Mouse (Mus musculus) embryo, embryonic 11 days (tissue): ENCODE results near the gene Accs.

Experiments
- DNase-seq: peaks from one replicate; pipeline ENCODE4 v3.0.0-alpha.2; 2015

The Accs gene

GRCm38 (mm10) chr2:93849505-93850089, at the start of gene Accs:
Gene Accs, minus strand, starts transcription at chr2:93849943.
- DNase-seq = peak; percentile 93

GRCm38 (mm10) chr2:93891611-93892280, 42.0 kb upstream of the Accs start:
- peak; percentile 63 for DNase-seq

DNA sequence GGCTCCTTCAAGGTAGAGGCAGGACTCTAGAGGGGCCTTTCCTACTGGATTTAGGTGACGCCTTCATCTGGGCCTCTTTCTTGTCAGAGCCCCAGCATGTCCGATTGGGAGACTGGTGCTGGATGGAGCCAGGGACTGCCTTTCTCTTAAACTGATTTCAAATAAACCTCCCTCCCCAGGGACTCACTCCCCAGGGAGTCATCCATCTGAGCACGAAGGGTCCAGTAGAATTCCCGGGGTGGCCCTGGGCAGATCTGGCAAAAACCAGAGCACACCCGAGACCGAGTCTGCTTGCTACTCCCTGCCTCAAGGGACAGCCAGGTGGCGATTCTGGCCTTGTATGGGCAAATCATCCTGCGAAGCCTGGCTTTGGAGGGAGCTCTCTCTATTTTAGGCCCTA, 40.4 kb upstream of the Accs start:
- DNase-seq = no peak

DNA sequence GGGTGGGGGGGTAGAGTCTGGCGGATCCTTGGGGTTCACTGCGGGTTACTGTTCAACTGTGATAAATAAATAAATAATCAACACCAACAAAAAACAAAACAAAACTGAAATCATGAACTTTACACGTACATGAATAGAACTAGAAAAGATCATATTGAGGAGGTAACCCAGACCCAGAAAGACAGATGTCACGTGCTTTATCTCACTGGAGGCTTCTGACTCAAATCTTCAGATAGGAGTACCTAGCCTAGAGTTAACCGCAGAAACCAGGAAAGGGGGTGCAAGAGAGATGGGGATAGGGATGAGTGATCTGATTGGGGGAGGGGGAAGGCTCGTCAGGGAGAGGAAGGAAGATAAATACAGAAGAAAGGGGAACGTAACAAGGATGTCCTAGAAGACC, 39.3 kb upstream of the Accs start:
- DNase-seq = no peak

DNA sequence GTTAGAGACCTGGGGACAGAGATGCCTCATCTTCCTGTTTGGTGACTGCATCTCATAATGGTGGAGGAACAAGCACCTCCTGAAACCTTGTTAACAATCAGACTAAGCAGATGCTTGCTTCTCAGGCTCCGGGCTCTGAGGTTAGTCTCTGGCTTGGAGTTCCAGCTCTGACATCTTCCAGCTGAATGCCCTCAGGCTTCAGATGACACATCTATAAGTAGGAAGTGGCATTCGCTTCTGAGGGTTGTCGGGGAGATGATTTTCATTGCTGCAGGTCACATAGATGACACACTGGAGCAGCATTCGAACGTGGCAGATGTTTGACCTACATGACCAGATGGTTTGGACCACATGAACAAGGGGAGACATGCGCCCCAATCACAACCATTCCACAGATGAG, 38.6 kb upstream of the Accs start:
- no peak for DNase-seq

DNA sequence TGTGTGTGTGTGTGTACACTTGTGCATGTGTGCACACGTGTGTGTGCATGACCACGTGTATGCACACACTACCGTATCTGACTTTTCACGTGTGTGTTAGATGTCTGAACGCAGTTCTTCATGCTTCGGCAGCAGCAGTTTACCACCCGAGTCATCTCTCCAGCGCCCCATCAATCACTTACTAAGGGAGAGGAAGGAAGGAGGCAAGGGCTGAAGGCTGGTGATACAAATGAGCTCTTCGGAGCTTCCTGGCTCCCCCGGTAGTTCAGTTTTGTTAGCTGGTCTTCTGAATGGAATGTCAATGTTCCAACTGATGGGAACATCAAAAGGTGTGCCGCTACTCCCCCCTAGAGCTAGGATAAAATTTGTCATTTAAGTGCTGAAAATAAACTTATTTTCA, 37.5 kb upstream of the Accs start:
- no peak for DNase-seq

DNA sequence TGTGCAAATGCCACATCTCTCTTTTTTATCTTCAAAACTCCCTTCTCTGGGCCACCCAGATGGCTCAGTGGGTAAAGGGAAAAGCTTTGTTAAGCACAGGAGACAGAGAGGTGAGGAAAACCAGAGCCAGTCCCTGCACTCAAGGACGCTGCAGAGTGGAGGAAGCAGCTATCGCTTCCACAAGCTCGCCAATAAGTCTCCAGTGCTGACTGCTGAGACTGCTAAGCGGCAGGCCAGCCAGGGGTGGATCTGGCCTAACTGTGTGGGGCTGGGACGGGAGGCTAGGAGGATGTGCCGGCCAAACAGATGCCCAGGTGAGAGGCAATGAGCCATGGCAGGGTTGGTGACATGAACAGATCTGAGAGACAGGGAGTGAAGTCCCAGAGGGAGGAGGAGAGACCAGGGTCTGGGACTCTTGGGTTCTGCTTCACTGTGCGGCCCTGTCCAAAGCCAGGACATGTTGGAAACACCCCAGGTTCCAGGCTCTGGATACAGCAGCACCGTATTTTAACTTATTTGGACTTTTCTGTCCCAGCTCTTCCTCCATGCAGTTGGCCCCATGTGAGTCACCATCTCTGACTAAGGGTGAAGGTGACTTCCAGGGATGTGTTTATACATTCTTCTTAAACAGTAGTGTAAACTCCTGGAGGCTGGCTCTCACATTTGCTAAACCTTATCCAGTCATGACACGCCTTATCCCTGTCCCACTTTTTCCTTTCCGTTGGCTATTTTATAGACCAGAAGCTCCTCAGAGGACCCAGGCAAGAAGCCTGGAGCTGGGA, 36.5 kb upstream of the Accs start:
- no peak for DNase-seq

- no peak for DNase-seq
Observed at GRCm38 (mm10) chr2:93883066-93883465, 33.3 kb upstream of the Accs start.

GRCm38 (mm10) chr2:93881640-93882367, 32.1 kb upstream of the Accs start:
- DNase-seq = no peak

DNA sequence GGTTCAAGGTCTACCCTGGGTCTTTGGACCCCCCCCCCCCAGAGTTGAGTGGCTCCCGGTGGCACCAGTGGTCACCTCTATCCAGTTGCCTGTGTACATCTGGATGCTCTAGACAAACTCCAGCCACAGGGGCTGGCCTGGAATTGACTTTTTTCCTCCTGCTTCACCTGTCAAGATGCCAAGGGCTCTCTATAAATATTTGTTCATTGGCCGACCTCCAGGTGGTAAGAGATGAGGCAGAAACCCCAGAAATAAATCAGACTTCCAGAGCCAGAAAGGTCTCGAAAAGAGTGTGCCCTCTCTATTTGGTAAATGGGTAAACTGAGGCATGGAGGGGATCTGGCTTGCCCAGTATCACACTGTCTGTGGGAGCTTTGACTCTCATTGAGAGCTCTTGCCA, 31.2 kb upstream of the Accs start:
- DNase-seq = no peak

DNA sequence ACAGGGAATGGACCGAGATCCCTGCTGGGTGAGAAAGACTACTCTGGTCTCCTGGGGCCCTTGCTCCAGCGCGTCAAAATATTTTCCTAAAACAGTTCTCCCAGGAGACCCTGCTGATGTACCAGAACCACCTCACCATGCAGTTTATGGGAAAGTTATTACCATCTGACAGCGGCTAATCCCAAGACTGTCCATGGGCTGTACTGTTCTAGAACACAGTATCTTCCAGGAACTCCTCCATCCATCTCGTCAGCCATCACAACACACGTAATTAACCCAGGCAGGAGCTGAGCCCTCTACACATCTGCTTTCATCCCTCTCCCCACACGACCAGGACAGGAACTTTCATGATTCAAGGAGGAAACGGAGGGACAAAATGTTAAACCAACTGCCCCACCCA, 30.7 kb upstream of the Accs start:
- no peak for DNase-seq

DNA sequence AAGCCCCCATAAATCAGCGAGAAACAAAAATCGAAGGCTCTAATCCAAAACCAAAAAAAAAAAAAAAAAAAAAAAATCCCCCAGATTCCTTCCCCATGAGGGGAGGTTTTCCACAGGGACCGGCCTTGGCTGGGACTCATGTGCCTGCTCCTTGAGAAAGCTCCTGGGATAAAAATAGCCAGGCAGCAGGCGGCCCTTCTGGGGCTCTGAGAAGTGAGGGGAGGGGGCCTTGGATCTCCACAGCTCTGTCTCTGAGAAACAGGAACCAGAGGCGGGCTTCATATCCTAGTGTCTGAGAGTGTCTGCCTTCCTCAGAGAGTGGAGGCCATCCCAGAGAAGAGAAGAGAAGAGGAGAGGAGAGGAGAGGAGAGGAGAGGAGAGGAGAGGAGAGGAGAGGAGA, 27.3 kb upstream of the Accs start:
- DNase-seq = no peak

DNA sequence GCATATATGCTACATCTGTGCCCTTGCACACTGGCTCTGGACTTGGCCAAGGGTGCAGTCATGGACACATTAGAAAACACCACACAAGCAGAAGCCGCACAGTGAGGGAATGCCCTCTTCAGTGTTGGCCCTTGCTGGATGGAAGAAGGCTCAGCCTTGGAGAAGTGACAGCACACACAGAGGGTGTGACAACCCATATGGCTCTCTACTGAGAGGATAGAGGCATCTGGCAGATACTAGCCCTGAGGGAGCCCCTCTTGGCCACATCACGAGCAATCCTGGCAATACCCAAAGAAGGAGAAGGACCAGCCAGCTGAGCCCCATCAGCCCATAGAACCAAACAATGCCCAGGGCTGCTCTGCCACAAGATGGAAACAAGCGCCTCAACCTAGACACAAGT, 24.9 kb upstream of the Accs start:
- no peak for DNase-seq

GRCm38 (mm10) chr2:93874227-93874514, 24.4 kb upstream of the Accs start:
- DNase-seq = no peak

GRCm38 (mm10) chr2:93873449-93874226, 23.9 kb upstream of the Accs start:
- peak; percentile 49 for DNase-seq

DNA sequence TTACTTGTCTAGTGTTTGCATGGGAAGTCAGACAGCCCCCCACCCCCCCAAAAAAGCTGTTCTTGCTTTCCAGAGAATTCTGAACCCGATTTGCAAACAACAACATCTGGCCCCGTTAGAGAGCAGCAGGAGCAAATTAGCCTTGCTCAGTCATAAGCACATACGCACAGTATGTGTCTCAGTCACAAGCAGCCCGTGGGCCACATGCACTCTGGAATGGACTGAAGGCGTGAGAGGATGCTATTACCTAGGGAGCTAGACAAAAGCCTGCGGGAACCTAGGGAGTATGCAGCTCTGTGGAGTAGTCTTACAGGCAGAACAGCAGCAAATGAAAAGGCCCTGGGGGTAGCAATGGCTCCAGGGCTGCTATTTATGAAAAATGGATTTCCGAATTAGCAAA, 22.5 kb upstream of the Accs start:
- DNase-seq = no peak

GRCm38 (mm10) chr2:93871411-93871925, 21.7 kb upstream of the Accs start:
- no peak for DNase-seq

DNA sequence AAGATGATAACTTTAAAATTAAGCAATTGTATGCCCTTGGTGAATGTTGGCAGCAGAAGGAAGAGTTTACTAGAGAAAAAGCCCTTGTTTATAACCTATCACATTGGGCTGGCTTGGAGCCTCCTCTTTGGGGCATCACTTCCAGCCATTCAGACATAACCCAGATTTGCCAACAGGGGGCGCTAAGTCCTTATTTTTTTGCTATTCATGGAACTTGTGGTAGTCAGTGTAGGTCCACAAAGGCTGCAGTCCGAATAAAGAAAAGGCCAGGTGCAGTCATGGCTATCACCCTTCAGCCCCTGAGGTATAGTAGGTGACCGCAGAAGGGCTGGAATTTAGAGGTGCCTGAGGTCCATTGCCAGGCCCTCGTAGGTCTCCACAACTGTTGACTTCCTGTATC, 21.1 kb upstream of the Accs start:
- DNase-seq = peak; percentile 73

DNA sequence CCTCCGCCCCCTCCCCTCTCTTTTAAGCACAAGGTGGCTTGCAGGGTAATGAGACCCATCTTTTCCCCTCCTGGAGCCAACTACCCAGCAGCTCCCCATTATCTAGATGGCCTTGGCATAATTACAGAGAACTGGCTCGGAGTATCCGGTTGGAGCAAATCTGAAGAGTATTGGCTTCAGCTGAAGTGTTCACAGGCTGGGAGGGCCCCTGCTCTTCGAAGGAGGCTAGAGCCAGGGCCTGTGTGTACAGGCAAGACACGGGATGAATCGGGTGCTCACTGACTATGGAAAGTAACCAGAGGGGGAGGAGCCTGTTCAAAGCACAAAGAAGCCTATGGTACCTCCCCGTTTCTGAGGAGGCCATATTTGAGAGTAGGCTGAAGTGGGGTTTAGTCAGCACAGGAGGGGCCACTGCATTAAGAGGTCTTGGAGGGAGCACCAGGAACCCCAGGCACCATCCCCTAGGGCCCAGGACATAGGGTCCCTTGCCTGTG, 19.4 kb upstream of the Accs start, which contains the start of gene Accsl:
Gene Accsl (minus strand): TSS at position 51 of the 494 bp plus-strand sequence.
- DNase-seq = no peak

DNA sequence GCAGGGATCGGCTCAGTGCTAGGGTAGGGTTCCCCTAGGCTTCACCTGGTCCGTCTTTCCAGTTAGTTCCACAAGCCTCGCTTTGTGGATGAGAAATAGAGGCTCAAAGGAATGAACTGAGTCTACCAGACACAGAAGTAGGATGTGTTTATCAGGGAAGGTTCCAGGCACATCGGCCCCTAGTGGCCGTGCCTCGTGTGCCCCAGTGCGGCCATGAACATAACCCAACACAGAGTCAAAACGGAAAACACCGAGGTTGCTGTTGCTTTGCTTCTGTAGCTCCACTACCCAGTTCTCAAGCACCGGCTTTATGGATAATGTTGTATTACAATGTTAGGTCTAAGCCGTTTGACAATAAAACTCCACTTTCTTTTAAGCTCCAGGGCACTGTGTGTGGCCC, 18.8 kb upstream of the Accs start:
- DNase-seq = no peak

- no peak for DNase-seq
Observed at GRCm38 (mm10) chr2:93863229-93863628, 13.5 kb upstream of the Accs start.

DNA sequence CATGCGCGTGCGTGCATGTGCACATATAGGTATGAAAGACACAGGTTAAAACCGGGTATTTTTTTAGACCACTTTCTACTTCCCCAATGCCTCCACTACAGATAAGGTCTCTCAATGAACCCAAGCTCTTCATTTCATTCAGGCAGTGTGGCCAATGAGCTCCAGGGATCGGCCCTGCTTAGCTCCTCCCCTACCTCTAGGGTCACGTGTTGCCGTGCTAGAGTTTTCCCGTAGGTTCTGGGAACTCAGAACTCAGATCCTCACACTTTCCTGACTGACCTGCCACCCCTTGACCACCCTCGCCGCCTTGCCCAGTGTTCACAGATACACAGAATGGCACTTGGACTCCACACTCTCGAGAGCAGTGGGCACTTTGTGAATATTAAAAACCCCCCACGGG, 9.1 kb upstream of the Accs start:
- no peak for DNase-seq

DNA sequence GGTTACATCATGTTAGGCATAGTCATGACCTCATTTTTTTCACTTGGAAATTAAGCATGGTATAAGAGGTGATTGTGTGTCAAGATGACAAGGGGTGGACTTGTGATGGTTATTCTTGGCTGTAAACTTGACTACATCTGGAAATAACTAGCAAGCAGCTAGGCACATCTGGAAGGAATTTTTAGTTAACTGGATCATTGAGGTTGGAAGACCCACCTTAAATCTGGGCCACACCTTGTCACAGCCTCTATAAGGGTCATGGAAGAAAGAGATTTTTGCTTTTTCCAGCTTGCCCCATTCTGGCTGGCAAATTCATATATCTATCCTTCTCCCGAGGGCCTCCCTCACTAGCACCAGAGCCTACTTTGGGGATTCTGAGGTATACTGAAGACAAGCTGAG, 1.6 kb upstream of the Accs start:
- peak; percentile 34 for DNase-seq
